Mouse (Mus musculus): ENCODE results near the gene Zfand3.

The Zfand3 gene

DNA sequence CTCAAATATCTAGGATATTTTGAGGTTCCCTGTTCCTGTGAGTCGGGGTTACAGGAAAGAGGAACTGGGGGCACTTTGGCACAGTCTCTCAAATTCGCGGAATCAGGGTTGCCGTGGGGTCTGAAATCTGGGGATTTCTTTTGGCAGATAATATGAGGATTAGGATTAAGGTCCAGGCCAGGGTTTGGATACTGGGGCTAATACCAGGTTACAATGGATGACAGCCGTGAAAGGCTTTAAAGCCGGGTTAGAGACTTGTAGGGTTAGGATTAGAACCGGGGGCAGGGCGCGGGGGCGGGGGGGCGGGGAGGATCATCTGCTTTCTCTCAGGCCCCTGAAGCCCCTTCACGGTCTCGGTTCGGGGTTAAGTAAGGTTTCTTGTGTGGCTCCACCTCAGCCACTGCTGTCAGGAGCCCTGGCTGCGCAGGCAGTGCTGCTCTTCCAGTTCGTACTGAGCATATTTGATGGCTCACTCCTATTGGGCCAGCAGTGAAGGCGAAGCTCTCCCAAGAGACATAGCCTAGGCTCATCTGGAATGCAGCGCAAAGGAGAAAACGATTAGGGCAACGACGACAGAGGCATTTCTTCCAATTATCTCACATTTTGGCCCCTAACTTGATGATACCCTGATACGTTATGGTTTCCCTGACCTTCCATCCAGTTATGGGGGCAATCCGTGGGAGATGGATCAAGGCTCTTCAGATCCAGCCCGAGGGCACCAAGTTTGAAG, 5.8 kb upstream of the Zfand3 start:
- DNase-seq, result no peak

- DNase-seq, result no peak
These were observed 540 bp downstream of the Zfand3 start for GRCm38 (mm10) chr17:30005103-30005443.

- peak; percentile 44 to 56 for DNase-seq
These were observed 963 bp downstream of the Zfand3 start for GRCm38 (mm10) chr17:30005451-30005941.

- no peak for DNase-seq
These were observed 2.3 kb downstream of the Zfand3 start for GRCm38 (mm10) chr17:30006877-30007276.

GRCm38 (mm10) chr17:30007883-30008282, 3.4 kb downstream of the Zfand3 start:
- peak; percentile 70 to 71 for DNase-seq

GRCm38 (mm10) chr17:30008392-30008791, 3.9 kb downstream of the Zfand3 start:
- DNase-seq, result no peak

GRCm38 (mm10) chr17:30014660-30015059, 10.1 kb downstream of the Zfand3 start:
- DNase-seq, result no peak

- no peak for DNase-seq
These were observed 14.5 kb downstream of the Zfand3 start for GRCm38 (mm10) chr17:30018927-30019610.

- DNase-seq, result no peak
These were observed 15.4 kb downstream of the Zfand3 start for GRCm38 (mm10) chr17:30019942-30020341.

DNA sequence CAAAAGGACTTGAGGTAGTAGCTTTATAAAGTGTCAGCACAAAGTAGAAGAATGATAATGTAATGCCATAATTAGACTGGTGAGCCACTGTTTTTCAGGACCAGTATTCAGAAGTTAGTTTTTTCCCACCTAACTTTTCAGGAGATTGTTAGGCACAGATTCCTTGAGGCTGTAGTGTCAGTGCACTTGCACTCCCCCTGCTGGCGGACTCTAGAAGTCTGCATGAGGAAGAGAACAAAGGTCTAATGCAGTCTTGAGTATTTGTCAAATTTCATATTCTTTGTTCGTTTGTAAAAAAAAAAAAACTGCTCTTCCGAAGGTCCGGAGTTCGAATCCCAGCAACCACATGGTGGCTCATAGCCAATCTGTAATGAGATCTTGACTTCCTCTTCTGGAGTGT, 20.1 kb downstream of the Zfand3 start:
- peak; percentile 77 to 93 for DNase-seq

DNA sequence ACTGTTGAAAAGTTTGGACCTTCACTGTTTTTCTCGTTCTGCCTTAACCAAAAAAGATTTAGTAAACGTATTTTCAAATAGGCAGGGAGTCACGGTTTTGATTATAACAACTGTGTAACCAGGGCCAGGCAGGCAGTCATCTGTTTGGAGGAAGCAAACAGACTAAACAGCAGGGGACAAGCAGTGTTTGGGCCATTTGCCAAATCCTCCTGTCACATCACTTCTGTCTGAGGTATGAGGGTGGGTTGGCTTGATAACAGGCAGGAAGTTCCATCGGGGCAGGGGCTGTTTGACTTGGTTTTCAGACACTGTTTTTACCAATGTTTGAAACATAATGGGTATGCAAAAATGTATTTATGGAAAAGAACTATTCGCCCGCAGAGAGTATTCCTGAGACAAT, 22.1 kb downstream of the Zfand3 start:
- peak; percentile 29 to 48 for DNase-seq

- peak; percentile 64 to 72 for DNase-seq
These were observed 23.0 kb downstream of the Zfand3 start for GRCm38 (mm10) chr17:30027343-30028029.

GRCm38 (mm10) chr17:30029633-30030226, 25.2 kb downstream of the Zfand3 start:
- DNase-seq, result no peak

GRCm38 (mm10) chr17:30032796-30033195, 28.3 kb downstream of the Zfand3 start:
- DNase-seq, result no peak

DNA sequence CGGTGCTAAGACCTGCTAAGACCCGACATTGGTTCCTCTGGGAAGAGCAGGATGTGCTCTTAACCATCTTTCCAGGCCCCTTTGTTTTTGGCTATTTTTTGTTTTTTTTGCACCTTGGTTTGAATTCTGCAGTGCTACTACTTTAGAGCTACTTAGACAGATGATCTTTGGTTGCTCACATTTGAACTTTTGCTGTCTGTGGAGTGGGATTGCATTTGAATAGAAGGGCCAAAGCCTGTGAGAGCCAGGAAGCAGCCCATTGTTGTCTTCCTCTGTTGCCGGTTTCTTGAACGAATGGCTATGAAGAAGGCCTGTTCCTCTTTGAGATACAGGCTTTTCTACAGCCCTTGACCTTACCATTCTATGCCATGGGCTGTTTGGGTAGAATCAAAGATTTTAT, 29.5 kb downstream of the Zfand3 start:
- no peak for DNase-seq

GRCm38 (mm10) chr17:30035216-30036005, 30.9 kb downstream of the Zfand3 start:
- no peak for DNase-seq

GRCm38 (mm10) chr17:30043163-30043822, 38.8 kb downstream of the Zfand3 start:
- DNase-seq, result no peak

DNA sequence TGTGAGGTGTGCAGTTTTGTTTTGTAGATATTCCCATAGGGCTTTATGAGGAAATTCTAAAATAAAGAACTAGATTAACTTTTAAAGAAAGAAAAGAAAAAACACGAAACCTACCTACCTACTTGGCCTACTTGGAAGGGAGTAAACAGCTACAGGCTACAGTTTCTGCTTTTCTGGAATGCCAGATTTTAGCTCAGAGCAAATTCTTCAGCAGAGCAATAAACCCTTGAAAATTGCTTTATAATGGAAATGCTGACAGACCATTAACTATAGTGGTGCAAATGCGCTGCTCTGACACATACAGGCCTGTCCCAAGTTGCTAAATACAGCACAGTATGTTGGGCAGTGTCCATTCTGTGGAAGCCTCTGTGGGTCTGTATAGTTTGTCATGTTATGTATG, 40.6 kb downstream of the Zfand3 start:
- no peak for DNase-seq

GRCm38 (mm10) chr17:30046654-30047053, 42.1 kb downstream of the Zfand3 start:
- DNase-seq, result no peak

DNA sequence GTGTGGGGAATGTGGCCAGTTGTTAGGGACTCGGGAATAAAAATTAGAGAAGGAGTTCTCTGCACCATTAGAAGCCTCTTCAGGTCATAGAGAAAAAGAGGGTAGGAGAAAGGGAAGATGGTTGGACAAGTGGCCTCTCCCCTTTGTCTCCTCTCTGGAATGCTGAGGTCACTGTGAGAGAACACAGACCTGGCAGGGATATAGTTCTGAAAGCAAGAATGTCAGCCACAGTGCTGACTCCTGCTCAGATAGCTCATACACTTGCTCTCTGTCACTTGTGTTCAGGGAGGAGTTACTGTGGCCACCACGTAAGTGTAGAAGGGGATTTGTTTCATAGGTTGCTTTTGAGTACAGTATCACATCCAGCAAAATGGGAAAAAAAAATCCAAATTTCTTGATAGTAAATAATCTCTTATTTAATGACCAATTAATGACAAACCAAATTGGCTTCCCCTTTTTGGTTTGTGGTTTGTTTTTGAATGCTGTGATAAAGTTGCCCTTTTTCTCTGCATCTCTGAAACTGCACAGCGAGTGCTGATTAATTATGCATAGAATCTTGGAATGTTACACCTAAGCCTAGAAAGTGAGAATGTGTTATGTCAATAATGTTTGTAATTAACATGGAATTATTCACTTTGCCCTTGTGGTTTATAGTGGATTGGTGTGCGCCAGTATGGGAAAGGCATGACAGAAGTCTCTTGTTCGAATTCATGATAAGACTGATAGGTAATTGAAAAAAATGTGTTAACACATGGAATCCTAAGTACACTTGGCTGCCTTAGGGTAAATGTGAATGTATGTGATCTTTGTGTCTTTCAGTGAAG, 47.2 kb downstream of the Zfand3 start:
- no peak for DNase-seq

DNA sequence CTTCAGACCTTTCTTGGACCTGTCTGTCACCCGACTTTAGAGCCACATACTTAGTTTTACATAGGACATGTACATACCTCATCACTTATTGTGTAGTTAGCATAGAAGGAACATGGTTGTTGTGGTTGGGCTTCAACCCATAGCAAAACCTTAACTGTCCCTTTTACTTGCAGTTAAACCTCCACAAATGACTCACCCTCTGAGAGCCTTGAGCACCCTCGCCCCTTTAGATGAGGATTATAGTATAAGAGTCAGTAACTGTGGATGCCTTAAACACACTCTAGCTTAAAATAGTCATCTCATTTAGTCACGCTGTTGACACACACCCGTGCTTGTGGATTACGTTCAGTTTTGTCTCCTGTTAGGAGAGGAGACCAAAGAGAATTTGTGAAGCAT, 47.8 kb downstream of the Zfand3 start:
- no peak for DNase-seq
